Mouse (Mus musculus): Measurements from ENCODE around the gene BC035947.

BC035947 gene

DNA sequence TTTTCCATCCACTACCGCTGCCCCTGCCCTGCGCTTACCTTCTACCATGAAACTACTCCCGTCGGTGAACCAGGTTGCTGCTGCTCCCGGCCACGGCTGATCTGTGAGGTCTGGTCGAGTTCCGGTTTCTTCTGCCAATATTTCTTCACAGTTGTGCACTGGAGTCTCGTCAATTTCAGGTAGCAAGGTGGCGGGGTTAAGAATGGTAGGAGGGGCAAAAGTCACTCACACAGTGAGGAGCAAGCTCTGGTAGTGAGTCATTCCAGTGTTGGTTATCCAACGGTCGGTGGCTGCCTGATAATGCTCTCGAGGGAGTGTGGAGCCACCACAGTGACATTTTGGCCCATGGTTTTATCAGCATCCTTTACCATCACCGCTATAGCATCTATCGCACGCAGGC is 10.9 kb downstream of the BC035947 start:
- no peak for DNase-seq

DNA sequence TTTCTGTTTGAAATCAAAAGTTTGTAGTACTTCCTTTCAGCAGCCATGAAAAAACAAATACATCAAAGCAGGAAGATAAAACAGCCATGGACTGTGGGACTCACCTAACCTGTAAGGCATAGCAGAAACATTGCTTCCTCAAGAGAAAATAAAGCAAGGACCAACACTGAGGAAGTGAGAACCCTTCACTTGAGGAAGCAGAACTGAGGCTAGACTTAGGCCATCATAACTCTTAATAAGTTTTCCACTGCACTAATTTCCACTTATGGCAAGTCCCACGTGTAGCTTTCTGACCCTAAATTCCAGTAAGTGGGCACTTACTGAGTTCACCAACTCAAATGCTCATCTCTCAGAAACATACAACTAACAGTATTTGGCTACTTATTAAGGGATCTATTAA is 21.8 kb downstream of the BC035947 start:
- no peak for DNase-seq

DNA sequence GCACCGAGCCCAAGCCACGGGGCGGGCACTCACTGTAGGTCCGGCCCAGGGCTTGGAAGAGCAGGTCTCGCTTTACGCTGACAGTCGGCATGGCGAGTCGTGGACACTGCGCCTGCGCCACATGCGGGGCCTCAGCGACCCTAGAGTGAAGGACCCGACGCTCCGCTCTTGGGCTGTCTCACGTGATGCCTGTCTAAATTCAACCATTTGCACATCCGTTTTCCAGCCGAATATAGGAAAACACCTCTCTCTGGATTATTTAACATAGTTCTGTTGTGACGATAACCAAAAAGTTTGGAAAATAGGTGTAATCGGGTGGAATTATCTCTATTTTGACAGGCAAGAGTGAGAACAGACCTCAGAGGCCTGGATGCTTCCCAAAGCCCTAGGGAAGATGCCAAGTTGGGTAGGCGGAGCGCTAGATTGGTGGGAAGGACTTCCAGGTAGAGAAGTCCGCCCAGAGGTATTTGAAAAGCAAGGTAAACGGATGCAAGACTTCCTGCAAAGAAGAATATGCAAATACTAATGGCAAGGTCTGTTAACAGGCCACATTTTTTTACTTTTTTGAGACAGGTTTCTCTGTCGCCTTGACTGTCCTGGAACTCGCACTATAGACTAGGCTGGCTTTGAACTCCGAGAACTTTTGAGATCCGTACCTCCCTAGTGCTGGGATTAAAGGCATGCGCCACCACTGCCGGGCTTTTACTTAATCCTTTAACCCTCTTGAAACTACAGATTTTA is 23.0 kb downstream of the BC035947 start, which contains the start of gene Farsb:
Gene Farsb, minus strand, starts transcription at position 146 of the 741 bp plus-strand sequence.
- peak; percentile 97 to 99 for DNase-seq

DNA sequence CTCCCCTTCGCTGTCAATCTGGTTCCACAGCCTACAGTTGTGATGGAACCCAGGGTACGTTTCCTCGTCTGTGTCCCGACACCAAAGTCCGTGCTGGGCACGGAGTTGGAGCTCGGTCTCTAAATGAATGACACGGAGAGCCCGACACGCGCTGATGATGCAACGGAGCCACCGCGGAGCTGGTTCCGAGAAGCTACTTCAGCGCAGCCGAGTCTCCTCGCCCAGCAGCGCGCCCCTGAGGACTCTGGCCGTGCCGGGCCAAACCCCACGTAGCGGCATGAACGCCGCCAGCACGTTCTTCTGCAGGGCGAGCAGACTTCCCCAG is 23.6 kb downstream of the BC035947 start:
- DNase-seq = no peak

DNA sequence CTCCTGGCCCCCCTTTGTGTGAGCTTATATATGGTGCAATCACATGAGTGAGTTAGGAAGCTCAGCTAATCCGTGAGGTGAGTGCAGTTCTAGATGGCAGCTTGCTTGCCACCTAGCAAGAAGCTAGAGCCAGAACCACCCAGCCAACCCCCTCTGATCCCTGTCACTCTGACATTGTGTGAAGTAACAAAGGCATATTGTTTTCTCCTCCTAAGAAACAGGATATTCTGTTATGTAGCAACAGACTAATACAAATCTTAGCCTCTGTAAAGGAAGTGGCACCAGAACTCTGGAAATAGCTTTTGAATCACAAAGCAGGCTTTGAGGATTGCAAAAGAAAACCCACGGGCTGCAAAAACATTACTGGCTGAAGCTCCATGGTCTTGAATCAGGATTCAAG is 27.6 kb downstream of the BC035947 start:
- DNase-seq = no peak

DNA sequence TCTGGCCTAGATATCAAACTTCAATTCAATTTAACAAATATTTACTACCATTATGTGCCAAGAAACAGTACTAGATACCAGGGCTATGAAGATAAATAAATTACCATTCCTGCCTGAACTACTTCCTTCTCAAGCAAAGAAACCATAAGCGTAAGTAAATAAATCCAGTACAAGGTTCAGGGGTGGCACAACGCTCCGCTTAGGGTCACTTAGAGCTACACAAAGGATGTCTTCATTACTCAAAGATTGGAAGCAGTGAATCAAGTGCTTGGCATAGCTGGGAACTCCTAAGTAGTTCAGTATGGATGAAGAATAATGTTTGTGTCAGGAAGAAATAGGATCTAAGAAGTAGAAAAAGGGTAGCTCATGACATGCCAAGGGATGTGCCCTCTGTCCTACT is 28.5 kb downstream of the BC035947 start:
- no peak for DNase-seq

DNA sequence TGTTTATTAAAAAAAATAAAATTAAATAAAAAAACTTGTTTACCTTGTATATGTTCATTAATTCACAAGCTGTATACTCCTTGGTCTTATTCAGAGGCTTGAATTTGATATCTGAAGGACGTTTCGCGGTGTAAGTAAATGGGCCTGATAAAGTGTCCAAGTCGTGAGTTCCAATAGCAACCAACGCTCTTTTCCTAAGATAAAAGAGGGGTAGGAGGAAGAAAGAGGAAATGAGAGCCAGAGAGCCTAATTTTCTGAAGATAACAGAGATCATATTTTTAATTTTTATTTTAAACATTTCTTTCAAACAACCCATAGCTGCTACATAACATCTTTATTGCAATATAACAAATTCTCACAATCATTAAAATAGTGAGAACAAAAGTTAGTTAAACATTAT is 39.5 kb downstream of the BC035947 start:
- DNase-seq = no peak

DNA sequence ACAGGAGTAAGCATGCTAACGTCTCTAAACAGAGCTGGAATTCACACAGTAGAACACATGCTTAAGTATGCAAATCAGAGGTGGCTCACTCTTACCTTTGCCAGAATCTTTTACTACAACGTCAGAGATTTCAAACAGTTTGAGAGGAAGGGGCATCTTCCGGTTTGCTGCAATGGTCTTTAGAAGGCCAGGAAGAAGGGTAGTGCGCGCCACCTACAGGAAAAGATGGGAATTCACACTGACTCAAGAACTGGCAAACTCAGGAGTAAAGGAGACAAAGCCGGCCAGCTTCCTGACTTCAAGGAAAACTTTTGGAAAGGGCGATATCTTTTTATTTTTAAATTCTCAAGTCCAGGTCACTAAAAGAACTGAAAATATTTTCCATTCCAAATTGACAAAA is 57.3 kb downstream of the BC035947 start:
- peak; percentile 66 to 69 for DNase-seq

DNA sequence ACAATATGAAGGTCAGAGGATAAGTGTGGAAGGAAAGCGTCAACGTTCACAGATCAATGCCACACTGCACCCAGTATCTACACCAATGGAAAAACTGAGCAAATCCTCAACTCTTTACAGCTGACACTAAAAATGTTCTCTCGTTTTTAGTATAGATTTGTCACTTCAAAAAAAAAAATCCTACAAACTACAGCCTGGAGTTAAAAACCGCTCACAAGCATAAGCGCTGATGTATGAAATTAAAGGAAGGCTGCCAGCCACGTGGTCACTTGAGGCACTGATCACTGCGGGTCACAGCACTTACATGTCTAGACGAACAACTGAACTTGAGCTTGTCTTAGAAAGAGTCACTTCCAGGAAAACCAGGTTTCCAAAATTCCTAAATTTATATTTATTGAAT is 58.1 kb downstream of the BC035947 start:
- no peak for DNase-seq

DNA sequence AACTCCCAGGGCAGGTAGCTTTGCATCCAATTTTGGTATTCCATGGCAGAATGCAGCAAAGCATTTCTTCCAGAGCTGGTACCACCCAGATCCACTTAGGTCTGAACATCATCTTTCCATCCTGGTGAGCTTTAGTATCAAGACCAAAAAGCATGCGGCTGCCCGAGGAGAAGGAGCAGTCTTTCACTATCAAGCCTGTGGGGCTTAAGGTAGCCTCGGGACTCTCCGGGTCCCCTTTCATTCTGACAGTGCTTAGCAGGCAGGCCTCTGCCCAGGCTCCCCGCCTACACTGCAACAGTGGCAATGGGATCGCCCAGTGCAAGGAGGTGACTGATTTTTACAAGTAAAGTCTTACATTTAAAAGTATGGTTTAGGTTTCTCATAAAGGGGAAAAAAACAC is 59.4 kb downstream of the BC035947 start:
- DNase-seq = no peak

DNA sequence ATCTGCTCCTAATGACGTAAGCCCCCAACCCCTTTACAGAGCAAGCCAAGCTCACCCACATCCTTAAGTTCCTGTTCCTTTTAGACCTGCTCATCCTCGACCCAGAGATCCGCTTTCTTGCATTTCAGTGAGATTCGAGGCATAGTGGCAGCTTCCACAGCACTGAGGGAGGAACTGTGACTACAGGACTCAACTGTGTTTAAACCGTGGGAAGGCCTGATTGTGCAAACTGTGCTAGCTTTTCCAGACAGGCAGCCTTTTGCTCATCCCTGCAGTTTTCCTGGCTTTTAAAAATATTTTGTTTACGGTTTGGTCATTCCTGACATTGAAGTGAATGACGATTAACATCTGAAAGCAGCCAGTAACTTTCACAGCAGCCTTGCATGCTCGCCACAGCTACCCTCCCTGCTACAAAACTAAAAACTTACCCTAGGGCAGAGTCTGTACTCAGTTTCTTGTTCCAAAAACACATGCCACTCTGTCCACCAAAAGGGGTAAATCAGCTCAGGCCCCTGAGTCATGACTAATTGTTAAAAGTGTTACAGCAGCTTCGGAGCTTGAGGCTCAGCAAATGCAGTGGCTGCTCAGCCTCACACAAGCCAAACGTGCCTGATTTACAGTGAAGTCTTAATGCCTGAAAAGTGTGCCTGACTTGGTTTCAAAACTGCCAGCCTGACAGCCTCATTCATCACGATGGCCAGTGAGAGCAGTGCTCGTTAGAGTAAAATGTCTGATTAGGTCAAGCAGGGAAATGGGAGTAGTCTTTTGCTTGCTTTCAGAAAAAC is 60.7 kb downstream of the BC035947 start:
- DNase-seq = no peak

DNA sequence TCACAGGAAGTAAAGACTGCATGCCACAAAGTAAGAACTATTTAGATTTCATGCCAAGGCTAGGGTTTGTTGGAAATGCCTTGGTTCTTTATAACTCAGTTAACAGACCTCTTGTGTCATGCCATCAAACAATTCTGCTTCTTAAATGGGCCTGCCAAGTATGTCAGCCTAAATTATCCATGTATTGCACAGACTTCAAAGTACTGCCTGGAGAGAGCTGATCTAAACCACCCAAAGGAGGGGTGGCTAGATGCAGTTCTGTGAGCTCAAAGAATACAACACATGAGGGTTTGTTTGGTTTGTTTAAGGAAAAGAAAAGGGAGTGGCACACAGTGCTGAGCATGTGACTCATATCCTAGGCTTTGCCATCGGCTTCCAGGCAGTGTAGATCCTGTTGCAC is 63.9 kb downstream of the BC035947 start:
- no peak for DNase-seq

All from cerebellum, postnatal 14 days (tissue).